Mouse (Mus musculus): ENCODE results near the gene Olfr818.
"Not testable (repeated sequence)": the region's sequence is repeated elsewhere in the genome, so short reads cannot be mapped to it uniquely, and the experiment has no call there.

The Olfr818 gene

GRCm38 (mm10) chr10:129949000-129949399 lies at the start of gene Olfr818:
TSS of gene Olfr818 (minus strand) at chr10:129949100.
- DNase-seq = no peak

GRCm38 (mm10) chr10:129984962-129985361 lies 36.1 kb upstream of the Olfr818 start, which contains the start of gene Gm10310:
TSS of gene Gm10310 (minus strand) at chr10:129985062.
- not testable (repeated sequence) for DNase-seq

- DNase-seq = not testable (repeated sequence)
Measured at GRCm38 (mm10) chr10:129981867-129982266, 33.0 kb upstream of the Olfr818 start.

- DNase-seq = not testable (repeated sequence)
Measured at GRCm38 (mm10) chr10:129976040-129976439, 27.1 kb upstream of the Olfr818 start, which contains the start of gene Olfr247. TSS of gene Olfr247 (minus strand) at chr10:129976140.

- not testable (repeated sequence) for DNase-seq
Measured at GRCm38 (mm10) chr10:129972994-129973393, 24.1 kb upstream of the Olfr818 start.

- DNase-seq = not testable (repeated sequence)
Measured at GRCm38 (mm10) chr10:129967166-129967565, 18.3 kb upstream of the Olfr818 start, which contains the start of gene Olfr819. TSS of gene Olfr819 (minus strand) at chr10:129967266.

- not testable (repeated sequence) for DNase-seq
Measured at GRCm38 (mm10) chr10:129966232-129966631, 17.3 kb upstream of the Olfr818 start.

- no peak for DNase-seq
Measured at GRCm38 (mm10) chr10:129915497-129915896, 33.4 kb downstream of the Olfr818 start, which contains the start of gene Olfr816. TSS of gene Olfr816 (minus strand) at chr10:129915597.

GRCm38 (mm10) chr10:129905767-129906166 lies 43.1 kb downstream of the Olfr818 start, which contains the start of gene Olfr815:
TSS of gene Olfr815 (minus strand) at chr10:129905867.
- DNase-seq = not testable (repeated sequence)

All from cerebellum, postnatal 36 days (tissue).